Mouse (Mus musculus) adrenal gland, adult 10 weeks (tissue): ENCODE measurements around the gene Olfr910. TPM values are rescaled to one million over a fixed set of nuclear protein-coding genes. Genes with fewer than 3 reads are reported as not detected.

Source experiments
- polyA plus RNA-seq: library from polyadenylated mRNA; stranded (reverse); fragments of 350-450 nt; fragmentation: Illumina TruSeq; extraction: RNeasy Lipid Tissue Mini Kit (QIAGEN cat#74804); gene quantifications from one replicate; pipeline ENCODE4 v1.2.3, GENCODE M21; 2014; ENCODE audit warnings: low read depth, low replicate concordance

The Olfr910 gene
- polyA plus RNA-seq: not detected

DNA sequence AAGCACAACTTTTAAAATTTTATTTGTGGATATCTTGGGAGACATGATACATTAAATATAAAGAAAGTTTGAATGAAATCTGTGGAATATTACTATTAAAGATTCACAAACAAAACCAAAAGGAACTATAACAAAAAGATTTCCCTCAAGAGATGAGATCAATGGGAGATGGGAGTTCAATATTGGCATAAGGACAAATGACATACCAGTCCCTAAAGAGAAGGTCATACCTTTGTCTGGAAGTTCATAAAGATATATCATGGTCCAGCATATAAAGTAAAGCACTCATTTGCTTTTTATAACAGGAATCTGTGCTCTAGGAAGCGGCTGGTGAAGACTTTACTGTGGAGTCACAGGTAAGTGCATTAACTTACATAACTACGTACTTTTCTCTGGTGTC lies at the start of gene Olfr910:
Olfr910 (plus strand) TSS at position 301 of the 400 bp plus-strand sequence.

DNA sequence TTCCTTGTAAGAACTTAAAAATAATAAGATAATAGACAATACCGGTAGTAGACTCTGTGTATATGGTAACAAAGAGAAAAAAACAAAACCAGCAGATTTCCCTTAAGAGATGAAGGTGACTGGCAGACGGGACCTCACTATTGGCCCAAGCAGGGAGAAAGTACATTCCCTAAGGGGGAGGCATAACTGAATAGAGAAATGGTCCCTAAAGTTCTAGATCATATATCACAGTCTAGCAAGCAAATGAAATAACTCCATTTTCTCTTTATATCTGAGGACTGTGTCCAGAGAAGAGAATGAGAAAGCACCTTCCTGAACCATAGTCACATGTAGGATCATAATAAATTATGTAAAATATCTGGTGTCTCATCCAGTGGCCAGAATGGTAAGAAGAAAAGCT lies 42.1 kb upstream of the Olfr910 start, which contains the start of gene Olfr907:
Olfr907 (plus strand) TSS at position 301 of the 400 bp plus-strand sequence.

DNA sequence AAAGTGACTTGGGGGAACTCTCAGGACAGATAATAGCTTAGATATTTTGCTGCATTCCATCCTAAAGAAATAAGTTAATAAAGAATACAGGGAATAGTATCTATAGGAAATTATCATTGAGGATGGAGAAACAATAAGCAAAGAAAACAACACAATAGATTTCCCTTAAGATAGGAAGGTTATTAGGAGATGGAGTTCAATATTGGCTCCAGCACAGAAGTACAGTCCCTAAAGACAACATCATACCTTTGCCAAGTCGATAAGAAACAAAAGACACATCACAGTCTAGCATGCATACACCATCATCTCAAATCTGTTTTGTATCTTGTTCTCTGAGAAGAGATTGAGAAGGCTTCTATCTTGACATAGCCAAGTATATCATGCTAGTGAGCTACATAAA lies 16.4 kb upstream of the Olfr910 start, which contains the start of gene Olfr911-ps1:
Olfr911-ps1 (plus strand) TSS at position 301 of the 400 bp plus-strand sequence.

DNA sequence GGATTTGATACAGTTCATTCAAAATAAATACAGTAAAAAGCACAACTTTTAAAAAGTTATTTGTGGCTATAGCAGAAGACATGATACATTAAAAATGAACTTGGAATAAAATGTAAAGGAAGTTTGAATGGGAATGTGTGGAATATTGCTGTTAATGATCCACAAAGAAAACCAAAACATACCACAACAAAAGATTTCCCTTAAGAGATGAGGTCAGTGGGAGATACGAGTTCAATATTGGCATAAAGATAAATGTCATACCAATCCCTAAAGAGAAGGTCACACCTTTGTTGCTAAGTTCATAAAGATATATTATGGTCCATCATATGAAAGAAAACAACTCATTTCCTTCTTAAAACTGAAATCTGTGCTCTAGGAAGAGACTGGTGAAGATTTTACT lies 42.2 kb downstream of the Olfr910 start, which contains the start of gene Olfr912:
Olfr912 (plus strand) TSS at position 301 of the 400 bp plus-strand sequence.

Other genes starting within 250 kb of the Olfr910 start
- not detected for gene Olfr896-ps1, start 246.7 kb upstream of the Olfr910 start, polyA plus RNA-seq
- gene Olfr25, start 208.8 kb upstream of the Olfr910 start, polyA plus RNA-seq: not detected
- gene Olfr898, start 189.4 kb upstream of the Olfr910 start, polyA plus RNA-seq: not detected
- not detected for gene Olfr250, start 171.0 kb upstream of the Olfr910 start, polyA plus RNA-seq
- not detected for gene Olfr251, start 160.8 kb upstream of the Olfr910 start, polyA plus RNA-seq
- gene Olfr147, start 136.2 kb upstream of the Olfr910 start, polyA plus RNA-seq: not detected
- not detected for gene Olfr901, start 108.4 kb upstream of the Olfr910 start, polyA plus RNA-seq
- gene Olfr902, start 90.2 kb upstream of the Olfr910 start, polyA plus RNA-seq: not detected
- gene Olfr904, start 74.7 kb upstream of the Olfr910 start, polyA plus RNA-seq: not detected
- not detected for gene Olfr905, start 66.7 kb upstream of the Olfr910 start, polyA plus RNA-seq
- gene Olfr906, start 50.8 kb upstream of the Olfr910 start, polyA plus RNA-seq: not detected
- gene Olfr907, start 42.0 kb upstream of the Olfr910 start, polyA plus RNA-seq: not detected
- not detected for gene Olfr911-ps1, start 16.3 kb upstream of the Olfr910 start, polyA plus RNA-seq
- not detected for gene Olfr912, start 42.3 kb downstream of the Olfr910 start, polyA plus RNA-seq
- not detected for gene Olfr913, start 54.9 kb downstream of the Olfr910 start, polyA plus RNA-seq
- not detected for gene Olfr914, start 67.3 kb downstream of the Olfr910 start, polyA plus RNA-seq
- gene Olfr916, start 122.0 kb downstream of the Olfr910 start, polyA plus RNA-seq: not detected
- gene Olfr917, start 128.0 kb downstream of the Olfr910 start, polyA plus RNA-seq: not detected
- not detected for gene Olfr918, start 136.8 kb downstream of the Olfr910 start, polyA plus RNA-seq
- not detected for gene Olfr919, start 165.8 kb downstream of the Olfr910 start, polyA plus RNA-seq
- 120 TPM for gene Vwa5a, start 180.4 kb downstream of the Olfr910 start, polyA plus RNA-seq
- gene Olfr920, start 214.4 kb downstream of the Olfr910 start, polyA plus RNA-seq: 2.5 TPM
- gene Olfr921, start 235.2 kb downstream of the Olfr910 start, polyA plus RNA-seq: not detected